Mouse (Mus musculus) liver, embryonic 14.5 days (tissue): ENCODE results near the gene Tsc22d1.

Experiments used
- CTCF ChIP-seq: IDR thresholded peaks from 2 replicates; pipeline ENCODE4 v1.5.1; 2016; ENCODE audit warnings: antibody characterized with exemption, low read depth, control low read depth
- EP300 ChIP-seq: IDR thresholded peaks from 2 replicates; pipeline ENCODE4 v1.6.1; 2016; ENCODE audit warnings: antibody characterized with exemption, low read depth

DNA sequence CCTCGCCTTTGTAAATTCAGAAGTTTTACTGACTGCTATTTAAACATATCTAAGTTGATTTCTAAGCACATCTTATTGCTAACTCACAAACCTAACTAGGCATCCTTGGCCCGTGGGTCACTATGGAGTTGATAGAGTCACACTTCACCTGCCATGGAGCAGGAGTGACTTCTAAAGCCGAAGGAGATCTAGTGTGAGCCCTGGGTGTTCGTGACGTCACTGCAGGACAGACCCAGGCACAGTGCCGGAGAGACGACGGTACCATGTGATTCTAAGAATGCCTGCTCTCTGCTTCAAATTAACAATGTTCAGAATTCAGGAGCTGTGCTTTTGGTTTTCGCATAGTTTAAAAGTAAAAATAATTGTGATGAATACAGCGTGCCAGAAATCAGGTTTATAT, 93.9 kb downstream of the Tsc22d1 start:
- no peak for TF ChIP-seq EP300
- no peak for TF ChIP-seq CTCF
